Mouse (Mus musculus): Measurements from ENCODE around the gene Rptor. TPM values are rescaled to one million over a fixed set of nuclear protein-coding genes. Genes with fewer than 3 reads are reported as not detected.

Gene Rptor
- total RNA-seq, 1 experiment from 2014 or later: 21.4 TPM

DNA sequence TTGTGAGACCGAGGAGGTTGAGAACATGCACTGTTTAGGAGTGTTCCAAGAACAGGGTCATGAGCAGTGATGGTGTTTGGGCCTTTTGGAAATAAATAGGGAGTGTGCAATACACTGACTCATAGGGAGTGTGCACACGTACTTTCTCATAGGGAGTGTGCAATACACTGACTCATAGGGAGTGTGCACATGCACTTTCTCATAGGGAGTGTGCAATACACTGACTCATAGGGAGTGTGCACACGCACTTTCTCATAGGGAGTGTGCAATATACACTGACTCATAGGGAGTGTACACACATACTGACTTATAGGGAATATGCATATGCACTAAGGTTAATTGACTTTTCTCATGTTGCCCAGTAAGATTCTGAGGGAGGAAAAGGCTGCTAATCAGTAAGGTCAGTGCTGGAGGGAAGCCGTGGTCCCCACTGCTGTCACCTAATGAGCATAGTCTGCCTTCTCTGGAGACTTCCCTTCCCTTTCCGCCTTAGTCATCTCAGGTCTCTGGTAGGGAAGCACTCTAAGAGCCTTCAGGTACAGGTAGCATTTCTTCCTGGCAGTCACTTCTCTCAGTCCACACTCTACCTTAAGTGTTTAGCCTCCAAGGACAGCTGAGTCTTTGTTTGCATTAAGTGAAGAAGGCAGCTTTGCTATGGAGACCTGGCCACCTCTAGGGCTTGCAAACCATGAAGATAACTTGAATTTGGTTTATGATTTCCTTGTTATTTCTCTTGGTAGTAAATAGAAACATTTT, 113.3 kb downstream of the Rptor start:
- ATAC-seq (ENCODE audit: extremely low read depth, insufficient number of reproducible peaks, low FRiP score, poor library complexity, severe bottlenecking): no peak

DNA sequence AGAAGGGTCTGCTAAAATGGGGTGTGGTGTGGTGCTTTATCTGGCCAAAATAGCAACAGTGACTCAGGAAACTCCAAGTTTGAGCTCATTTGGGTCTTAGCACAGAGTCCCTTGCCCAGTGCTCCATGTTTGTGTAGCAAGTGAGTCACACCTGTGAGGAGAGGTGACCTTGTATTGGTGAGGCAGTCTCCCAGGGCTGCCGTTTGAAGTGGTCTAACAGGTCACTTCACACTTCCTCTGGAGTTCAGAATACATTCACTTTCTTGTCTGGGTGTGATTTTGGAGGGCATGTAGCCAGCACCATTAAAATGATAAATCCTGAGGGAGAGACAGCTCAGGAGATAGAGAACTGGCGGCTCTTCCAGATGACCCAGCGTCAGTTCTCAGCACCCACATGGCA, 115.4 kb downstream of the Rptor start:
- ATAC-seq (ENCODE audit: extremely low read depth, insufficient number of reproducible peaks, low FRiP score, poor library complexity, severe bottlenecking): no peak

DNA sequence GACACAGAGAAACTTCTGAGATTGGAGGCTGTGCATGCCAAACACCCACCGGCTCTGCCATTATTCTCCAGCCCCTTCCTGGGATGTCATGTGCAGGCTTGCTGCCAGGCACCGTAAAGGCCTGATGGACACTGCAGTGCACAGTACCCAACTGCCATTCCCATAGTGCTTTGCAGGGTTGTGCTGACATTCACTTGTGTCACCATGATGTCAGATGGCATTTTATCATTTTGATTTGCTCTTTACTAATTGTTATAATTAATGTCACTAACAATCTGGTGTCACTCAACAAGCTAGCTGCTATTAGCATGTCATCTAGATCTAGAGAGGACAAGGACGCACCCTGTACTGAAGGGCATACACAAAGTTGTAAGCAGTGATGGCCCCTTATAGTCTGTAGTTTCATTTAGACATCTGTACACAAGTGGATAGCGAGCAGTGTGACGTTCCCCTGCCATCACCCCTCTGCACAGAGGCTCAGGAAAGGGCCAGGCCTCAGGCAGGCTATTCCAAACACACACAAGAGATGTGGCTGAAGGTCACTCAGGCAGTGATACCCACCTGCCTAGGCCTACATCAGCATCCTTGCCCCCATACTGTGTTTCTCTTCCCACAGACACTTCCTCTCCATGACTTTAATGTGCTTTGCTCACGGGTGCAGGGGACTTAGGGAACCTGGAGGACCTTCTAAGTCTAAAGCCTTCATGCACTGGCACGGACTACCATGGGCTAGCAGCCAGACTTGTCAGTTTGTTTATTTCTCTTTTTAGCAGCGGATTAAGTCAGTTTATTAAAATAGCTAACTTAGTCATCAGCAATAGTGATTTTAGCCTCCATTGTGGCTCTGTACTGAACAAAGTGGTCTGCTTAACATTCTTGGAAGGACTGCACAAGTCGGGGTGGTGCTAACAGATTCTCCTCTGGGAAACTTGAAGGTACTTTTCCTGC, 117.7 kb downstream of the Rptor start:
- no peak for ATAC-seq (ENCODE audit: extremely low read depth, insufficient number of reproducible peaks, low FRiP score, poor library complexity, severe bottlenecking)

GRCm38 (mm10) chr11:119724709-119725108, 122.0 kb downstream of the Rptor start:
- ATAC-seq (ENCODE audit: extremely low read depth, insufficient number of reproducible peaks, low FRiP score, poor library complexity, severe bottlenecking): no peak

DNA sequence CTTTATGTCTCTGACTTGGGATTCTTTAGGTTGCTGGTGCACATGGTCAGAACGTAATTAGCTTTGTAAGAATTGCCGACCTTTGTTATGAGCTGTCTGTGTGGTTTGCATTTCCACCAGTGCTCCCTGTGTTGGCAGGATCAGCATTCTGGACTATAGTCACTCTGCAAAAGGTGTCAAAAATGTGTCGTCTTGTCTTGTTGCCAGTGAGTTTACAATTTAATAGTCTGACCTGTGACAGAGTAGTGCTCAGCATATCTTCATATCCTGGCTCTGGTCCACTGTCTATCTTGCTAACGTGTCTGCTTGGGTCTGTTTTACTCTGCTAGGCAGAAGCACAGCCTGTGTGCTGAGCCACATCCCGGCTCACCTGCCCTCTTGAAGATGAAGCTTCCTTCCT, 128.7 kb downstream of the Rptor start:
- no peak for ATAC-seq (ENCODE audit: extremely low read depth, insufficient number of reproducible peaks, low FRiP score, poor library complexity, severe bottlenecking)

- ATAC-seq (ENCODE audit: extremely low read depth, insufficient number of reproducible peaks, low FRiP score, poor library complexity, severe bottlenecking): no peak
Measured at GRCm38 (mm10) chr11:119732362-119732761, 129.7 kb downstream of the Rptor start.

DNA sequence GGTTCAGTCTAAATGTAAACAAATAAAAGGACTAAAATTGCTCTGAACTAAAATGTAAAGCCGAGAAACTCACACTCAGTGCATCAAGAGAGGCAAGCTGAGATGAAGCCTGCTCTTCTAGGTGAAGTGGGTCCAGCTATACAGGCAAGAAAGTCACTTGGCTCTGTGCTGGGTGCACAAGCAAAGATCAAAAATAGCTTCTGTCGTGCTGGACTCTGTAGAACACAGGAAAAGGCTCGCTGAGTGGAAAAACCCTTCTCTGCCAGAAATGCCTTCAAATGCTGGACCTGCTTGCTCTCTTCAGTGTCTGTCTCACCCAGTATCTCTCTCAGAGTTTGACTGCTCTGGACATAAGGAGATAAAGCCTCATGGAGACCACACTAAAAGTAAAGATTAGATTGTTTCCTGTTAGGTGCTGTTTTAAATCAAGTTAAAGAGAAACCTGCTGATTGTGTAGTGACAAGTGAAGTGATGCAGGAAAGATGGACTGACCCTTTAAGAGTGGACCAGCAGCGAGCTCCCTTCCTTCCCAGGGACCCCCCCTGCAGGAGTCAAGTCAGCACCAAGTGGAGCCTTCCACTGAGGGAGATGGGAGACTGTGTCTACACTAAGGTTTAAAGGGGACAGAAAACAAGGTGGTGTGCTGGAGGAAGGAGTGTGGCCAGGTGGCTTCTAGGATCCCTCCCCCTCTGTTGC, 130.4 kb downstream of the Rptor start:
- ATAC-seq (ENCODE audit: extremely low read depth, insufficient number of reproducible peaks, low FRiP score, poor library complexity, severe bottlenecking): no peak

DNA sequence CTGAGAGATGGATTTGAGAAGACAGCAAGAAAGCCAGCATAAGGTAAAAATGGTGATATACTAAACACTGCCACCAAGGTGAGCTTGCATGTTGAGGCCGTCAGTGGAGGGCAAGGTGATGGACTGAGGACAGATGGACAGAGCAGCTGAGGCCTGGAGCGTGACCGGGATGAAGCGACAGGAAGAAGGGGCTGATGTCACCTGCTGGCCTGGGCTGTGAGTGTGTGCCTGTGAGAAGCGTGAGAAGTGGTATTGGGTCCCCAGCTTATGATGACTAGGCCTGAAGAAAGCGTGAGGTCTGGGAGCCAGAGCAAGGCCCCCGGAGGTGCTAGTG, 130.9 kb downstream of the Rptor start:
- ATAC-seq (ENCODE audit: extremely low read depth, insufficient number of reproducible peaks, low FRiP score, poor library complexity, severe bottlenecking): no peak

DNA sequence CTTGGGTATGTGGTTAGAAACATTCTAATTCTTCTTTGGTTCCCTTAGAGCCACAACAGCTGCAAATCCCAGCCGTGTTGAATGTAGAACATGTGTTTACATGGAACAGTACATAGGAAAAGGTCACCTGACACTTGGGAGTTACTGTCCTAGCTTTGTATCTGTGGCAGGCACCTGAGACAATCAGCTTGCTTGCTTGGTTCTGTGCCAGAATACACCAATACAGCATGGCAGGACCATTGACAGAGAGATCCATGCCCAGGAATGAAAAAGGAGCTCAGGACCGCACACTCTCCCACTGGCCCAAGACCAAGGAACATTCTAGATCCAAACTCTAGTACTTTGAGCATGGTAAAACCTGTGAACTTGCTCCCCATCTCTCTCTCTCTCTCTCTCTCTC, 132.4 kb downstream of the Rptor start:
- ATAC-seq (ENCODE audit: extremely low read depth, insufficient number of reproducible peaks, low FRiP score, poor library complexity, severe bottlenecking): no peak

- ATAC-seq (ENCODE audit: extremely low read depth, insufficient number of reproducible peaks, low FRiP score, poor library complexity, severe bottlenecking): no peak
Measured at GRCm38 (mm10) chr11:119738990-119739846, 136.5 kb downstream of the Rptor start.

DNA sequence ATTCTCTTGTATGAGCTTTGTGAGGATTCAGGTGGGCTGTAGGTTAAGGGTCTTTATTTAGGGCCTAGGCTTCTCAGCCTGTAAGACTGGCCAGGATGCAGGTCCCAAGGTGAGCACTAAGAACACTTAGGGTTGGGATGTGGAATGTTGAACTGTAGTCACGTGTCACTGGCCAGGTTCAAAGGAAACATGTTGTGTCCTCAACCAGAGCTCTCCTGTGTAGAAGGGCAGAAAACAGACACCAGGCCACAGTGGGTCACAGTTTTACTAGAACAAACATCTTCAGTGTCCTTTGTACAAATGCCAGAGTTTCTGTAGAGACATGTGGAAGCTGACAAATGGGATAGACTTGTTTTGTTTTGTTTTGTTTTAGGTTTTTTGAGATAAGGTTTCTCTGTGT, 138.7 kb downstream of the Rptor start:
- no peak for ATAC-seq (ENCODE audit: extremely low read depth, insufficient number of reproducible peaks, low FRiP score, poor library complexity, severe bottlenecking)

- ATAC-seq (ENCODE audit: extremely low read depth, insufficient number of reproducible peaks, low FRiP score, poor library complexity, severe bottlenecking): no peak
Measured at GRCm38 (mm10) chr11:119744436-119744835, 141.7 kb downstream of the Rptor start.

GRCm38 (mm10) chr11:119745333-119745732, 142.6 kb downstream of the Rptor start:
- no peak for ATAC-seq (ENCODE audit: extremely low read depth, insufficient number of reproducible peaks, low FRiP score, poor library complexity, severe bottlenecking)

DNA sequence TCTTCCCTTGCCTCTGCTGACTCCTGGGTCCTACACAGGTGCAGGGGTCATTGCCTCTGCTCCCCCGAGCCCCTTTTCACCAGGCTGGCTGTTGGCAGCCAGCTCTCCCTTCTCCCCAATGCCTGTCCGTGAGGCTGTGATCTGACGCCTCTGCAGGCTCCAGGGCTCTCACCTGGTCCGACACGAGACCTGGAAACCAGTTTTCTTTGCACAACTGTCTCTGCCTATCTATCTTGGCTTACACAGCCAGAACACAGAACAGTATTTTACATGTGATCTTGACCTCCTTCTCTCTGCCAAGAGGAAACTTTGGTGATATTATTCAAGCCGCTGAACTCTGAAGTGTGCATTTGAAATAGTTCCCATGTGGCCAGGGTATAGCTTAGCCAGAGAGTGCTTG, 151.8 kb downstream of the Rptor start:
- no peak for ATAC-seq (ENCODE audit: extremely low read depth, insufficient number of reproducible peaks, low FRiP score, poor library complexity, severe bottlenecking)

DNA sequence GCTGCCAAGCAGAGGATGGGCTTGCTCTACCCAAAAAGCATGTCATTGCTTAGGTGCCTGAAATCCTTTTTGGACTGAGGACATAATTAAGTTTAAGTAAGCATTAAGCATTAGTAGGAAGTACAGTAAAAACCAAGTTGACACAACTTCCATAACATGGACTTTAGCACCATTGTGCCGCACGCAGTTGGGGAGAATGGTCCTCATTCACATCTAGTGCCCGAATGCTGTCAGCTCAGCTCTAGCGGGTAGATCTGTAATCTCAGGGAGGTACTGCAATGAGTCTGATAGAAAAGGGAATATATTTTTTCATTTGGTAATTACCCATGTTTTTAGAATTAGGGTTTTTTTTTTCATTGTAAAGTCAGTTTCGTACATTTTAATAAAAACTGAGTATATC, 155.5 kb downstream of the Rptor start:
- ATAC-seq (ENCODE audit: extremely low read depth, insufficient number of reproducible peaks, low FRiP score, poor library complexity, severe bottlenecking): no peak

DNA sequence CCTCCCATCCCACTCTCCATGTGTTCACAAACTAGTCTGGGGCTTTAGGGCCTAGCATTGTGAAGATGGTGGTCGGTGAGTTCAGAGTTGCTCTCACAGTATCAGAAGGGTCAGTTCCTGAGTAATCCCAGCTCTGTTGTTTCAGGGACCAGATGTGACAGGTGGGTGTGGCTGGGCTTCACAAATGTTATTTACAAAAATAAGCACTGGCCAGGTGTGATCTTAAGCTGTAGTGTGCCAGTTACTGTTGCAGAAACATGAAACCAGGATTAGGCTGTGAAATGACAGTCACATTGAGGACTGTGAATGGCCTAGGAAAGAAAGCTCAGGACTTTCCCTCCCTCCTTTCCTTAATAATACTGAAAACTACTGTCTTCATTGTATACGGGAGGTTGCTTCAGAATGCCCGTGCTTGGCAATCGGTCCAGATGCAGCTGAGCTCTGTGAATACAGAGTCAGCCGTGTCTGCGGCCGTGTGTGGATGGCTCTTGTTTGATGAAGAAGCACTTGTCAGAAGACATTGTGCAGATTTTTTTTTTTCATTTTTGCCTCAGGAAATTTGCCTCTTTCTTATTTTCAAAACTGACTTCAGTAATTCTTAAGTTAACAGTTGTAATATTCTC, 156.1 kb downstream of the Rptor start:
- no peak for ATAC-seq (ENCODE audit: extremely low read depth, insufficient number of reproducible peaks, low FRiP score, poor library complexity, severe bottlenecking)

DNA sequence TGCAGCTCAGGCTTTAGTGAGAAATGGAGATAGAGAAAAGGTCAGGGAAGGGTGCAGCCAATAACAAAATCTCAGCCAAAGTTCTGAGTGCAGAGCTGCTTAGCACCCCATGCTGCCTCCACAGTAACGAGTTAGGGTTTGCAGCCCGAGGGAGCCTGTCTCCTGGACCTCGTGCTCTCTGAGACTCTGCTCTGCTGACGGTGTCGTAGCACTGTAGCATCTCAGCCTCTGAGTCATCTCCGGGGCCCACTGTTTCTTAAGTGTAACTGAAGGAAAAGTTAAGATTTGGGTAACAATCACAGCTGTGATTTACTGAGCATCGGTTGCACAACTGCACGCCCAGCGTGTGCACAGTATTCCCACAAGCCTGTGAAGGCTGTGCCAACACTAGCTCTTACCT, 160.2 kb downstream of the Rptor start:
- ATAC-seq (ENCODE audit: extremely low read depth, insufficient number of reproducible peaks, low FRiP score, poor library complexity, severe bottlenecking): no peak

DNA sequence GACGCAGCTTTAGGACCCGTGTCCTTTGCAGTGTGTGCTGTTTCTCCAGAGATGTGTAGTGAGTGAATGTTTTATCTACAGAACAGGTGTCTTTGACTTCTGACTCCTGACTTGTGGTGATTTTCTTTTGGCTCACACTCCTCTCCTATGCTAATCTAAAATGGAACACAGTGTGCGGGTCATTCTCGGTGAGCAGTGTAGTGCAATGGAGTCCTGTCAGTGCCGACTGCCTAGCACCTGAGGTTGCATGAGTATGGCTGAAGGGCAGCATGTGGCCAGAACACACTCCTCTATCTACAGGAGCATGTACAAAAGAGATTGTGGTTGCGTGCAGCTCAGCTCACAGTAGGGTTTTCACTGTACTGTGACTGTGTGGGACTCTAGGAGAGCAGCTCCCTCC, 163.3 kb downstream of the Rptor start:
- ATAC-seq (ENCODE audit: extremely low read depth, insufficient number of reproducible peaks, low FRiP score, poor library complexity, severe bottlenecking): no peak
